Mouse (Mus musculus): ENCODE measurements around the gene Rcc2. TPM values are rescaled to one million over a fixed set of nuclear protein-coding genes. Genes with fewer than 3 reads are reported as not detected.

The Rcc2 gene
- total RNA-seq, 2 experiments from 2014 or later, result 89.8 to 94.3 TPM

- no peak for DNase-seq (ENCODE audit: low spot score in 2 of 2)
Measured at GRCm38 (mm10) chr4:140684141-140684871, 16.0 kb upstream of the Rcc2 start.

DNA sequence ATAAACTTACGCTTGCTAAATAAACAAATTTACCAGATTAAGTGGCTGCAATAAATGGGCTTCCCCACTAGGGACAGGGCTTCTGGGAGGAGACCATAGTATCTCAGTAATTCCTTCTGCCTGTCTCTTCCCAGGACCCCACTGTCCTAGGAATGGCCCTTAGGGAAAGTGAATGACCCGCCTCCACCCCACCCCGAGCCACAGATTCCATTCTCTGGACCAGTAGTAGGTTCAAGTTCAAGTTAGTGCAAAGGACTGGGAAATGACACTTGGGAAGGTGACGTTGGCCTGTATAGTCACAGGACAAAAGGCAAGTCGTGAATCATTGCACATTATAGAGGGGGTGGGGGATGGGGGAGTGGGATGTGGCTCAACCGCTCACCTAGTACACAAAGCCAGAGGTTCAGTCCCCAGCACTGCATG, 15.4 kb upstream of the Rcc2 start:
- no peak for DNase-seq (ENCODE audit: low spot score in 2 of 2)

DNA sequence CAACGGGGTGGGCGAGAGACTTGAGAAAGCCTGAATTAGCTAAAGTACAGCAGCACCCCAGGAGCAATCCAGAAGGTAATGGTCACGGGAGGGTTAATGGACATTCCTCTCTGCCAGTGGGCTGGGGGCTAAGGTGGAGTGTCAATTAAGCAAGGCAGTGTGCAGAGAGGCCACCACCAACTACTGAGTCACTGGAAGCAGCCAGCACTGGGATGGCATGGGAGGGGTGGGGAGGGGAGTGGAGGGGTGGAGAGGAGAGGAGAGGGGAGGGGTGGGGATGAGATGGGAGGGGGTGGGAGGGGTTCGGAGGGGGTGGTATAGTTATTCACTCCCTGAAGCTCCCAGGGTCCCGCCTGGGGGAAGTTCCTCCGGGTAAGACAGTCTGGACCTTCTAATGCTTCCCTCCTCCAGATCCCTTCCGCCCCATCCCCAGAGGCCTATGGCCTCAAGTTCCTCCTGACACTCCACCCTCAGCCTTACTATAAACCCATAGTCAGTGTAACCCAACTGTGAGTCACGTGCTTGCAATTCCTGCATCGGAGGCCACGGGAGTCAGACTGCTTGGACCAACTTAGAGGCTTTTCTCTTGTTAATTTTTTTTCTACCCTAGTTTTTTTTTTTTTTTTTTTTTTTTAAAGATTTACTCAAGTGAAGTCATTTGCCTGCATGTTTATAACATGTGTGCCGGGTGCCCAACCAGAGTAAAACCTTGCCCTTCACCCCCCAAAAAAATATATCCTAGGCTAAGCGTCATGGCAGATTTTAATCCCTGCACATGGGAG, 12.1 kb upstream of the Rcc2 start:
- DNase-seq (ENCODE audit: low spot score in 2 of 2), result no peak

GRCm38 (mm10) chr4:140688826-140689425, 11.4 kb upstream of the Rcc2 start:
- DNase-seq (ENCODE audit: low spot score in 2 of 2), result no peak

DNA sequence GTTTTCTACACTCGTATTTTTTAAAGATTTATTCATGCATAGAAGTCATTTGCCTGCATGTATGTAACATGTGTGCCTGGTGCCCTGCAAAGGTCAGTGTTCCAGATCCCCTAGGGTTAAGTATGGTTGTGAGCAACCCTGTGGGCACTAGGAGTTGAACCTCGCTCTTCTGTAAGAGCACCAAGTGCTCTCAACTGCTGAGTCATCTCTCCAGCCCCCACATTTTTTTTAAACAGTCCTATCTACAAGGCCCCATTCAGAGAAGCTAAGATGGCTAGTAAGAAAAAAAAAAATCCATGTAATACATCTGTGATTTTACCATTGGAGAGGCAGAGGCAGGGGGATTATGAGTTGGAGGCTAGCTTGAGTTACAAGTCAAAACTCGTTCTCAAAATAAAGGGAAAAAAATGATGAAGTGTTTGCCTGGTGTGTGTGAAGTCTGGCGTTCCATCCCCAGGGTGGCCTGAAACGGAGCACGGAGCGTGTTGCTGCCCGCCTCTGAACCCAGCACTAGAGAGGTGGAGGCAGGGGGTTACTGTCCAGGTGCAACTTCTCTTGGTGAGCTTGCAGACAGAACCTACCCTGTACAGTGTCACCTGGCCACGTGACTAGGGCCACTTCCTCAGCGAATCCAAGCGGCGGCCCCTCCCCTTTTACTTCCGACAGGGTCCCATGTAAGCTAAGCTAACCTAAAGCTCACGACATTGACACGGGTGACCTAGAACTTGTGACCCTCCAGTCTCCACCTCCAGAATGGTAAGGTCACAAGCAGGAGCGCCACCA, 10.3 kb upstream of the Rcc2 start:
- no peak for DNase-seq (ENCODE audit: low spot score in 2 of 2)

GRCm38 (mm10) chr4:140691481-140691880, 8.9 kb upstream of the Rcc2 start:
- no peak for DNase-seq (ENCODE audit: low spot score in 2 of 2)

GRCm38 (mm10) chr4:140693513-140693912, 6.8 kb upstream of the Rcc2 start:
- no peak for DNase-seq (ENCODE audit: low spot score in 2 of 2)

DNA sequence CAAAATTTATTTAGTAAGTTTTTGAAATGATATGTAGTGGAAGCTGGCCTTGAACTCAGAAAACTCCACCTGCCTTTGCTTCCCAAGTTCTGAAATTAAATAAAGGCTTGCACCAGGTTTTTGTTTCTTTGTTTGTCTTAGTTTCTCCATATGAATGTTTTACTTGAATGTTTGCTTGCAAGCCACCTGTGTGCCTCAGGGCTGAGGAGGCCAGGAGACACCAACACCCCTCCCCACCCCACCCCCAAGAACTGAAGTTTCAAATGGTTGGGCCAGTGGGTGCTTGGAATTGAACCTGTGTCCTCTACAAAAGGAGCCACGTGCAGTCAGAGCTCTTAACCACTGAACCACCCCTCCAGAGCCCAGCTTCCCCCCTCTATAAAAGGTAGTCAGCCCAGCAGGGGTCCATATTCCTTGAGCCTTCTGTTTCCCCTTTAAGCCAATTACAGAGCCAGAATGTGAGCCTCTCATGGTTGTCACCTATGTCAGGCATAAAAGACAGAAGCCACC, 5.7 kb upstream of the Rcc2 start:
- no peak for DNase-seq (ENCODE audit: low spot score in 2 of 2)

GRCm38 (mm10) chr4:140695146-140695545, 5.2 kb upstream of the Rcc2 start:
- DNase-seq (ENCODE audit: low spot score in 2 of 2), result no peak

- DNase-seq (ENCODE audit: low spot score in 2 of 2), result no peak
Measured at GRCm38 (mm10) chr4:140695675-140696585, 4.4 kb upstream of the Rcc2 start.

- peak; percentile 63 to 70 for DNase-seq (ENCODE audit: low spot score in 2 of 2)
Measured at GRCm38 (mm10) chr4:140699441-140700127, 757 bp upstream of the Rcc2 start.

DNA sequence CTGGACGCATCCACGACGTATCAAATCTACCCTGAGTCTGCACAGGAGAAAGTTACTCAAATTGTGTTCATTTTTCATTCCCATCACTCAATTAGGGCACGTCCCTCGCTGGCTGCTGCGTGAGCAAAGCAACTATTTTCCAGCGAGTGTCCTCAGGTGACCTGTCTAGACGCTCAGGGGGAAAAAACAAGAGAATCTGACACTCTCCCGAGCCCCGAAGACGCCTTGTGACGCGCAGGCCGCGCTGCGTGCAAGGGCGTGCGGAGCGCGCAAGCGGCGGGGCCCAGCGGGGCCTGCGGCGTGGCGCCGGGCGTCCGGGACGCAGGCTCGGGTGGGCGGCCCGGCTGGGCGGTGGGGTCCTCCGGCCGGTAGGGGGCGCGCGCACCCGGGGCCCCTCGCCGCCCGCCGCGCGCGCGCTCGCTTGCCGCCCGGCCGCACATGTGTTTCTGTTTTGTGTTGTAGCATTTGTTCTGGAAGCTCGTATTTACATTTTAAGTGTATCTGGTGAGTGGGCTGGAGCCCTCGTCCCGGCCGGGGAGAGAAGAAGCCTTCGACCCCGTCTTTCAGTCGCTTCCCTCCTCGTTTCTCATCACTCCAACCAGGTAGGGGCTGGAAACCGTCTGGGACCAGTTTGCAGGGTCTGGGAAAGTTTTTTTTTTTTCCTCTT, 841 bp downstream of the Rcc2 start:
- DNase-seq (ENCODE audit: low spot score in 2 of 2), result peak; percentile 66 to 85

DNA sequence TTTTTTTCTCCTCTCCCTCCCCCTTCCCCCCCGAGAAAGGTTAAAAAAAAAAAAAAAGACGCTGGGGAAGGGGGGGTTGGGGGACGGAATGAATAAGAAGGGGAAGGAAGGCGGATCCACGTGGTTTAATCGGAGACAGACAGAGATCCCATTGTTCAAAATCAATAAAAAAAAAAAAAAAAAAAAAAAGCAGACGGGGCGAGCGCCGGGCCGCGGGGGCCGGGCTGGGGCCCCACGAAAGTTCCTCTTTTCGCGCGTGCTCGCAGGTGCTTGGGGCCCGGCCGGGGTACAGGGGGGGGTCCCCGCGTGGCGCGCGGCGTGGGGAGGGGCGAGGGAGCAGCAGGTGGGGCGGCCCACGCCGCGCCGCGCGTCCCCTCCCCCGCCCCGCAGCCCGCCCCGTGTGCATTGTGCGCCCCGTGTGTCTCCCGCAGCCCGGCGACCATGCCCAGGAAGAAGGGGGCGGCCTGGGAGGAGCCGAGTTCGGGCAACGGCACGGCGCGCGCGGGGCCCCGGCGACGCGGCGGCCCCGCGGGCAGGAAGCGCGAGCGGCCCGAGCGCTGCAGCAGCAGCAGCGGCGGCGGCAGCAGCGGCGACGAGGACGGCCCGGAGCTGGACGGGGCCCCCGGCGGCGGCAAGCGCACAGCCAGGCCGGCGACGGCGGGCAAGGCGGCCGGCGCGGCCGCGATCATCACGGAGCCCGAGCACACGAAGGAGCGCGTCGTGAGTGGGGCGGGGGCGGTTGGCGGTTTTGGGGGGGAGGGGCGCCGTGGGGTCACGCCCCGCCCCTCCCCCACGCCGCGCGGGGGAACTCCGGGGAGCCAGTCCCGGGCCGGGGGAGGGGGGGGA, 1.6 kb downstream of the Rcc2 start:
- no peak for DNase-seq (ENCODE audit: low spot score in 2 of 2)

DNA sequence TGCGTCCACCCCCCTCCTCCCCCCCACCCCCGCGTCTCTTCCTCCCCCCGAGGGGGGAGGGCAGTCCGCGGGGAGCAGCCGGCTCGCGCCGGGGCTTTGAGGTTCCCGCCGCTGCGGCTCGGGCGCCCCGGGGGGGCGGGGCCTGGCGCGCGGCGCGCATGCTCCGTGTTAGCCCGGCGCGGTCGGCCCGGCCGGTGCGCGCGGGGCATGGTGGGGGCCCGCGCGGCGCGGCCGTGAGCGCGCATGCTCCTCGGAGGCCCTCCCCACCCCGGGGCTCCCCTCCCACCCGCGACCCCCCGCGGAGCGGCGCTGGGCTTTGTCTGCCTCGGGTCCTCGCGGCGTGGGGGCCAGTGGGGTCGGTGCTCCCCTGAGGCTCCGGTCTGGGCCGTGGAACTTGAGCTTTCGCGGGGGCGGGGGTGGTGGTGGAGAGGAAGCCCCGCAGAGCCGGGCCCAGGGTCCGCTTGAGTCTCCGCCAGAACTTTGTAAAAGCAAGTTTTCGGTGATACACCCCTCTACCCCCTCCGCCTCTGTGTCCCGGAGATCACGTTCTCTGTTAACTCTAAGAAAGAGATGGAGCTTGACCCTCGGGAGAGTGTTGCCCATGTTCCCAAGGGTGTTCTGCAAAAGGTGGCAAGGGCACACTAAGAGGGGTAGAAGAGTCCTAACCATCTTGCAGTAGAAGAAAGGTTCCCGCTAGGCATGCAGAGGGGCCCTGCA, 2.4 kb downstream of the Rcc2 start:
- peak; percentile 74 to 82 for DNase-seq (ENCODE audit: low spot score in 2 of 2)

GRCm38 (mm10) chr4:140703636-140704035, 3.3 kb downstream of the Rcc2 start:
- DNase-seq (ENCODE audit: low spot score in 2 of 2), result no peak

GRCm38 (mm10) chr4:140704166-140704565, 3.8 kb downstream of the Rcc2 start:
- no peak for DNase-seq (ENCODE audit: low spot score in 2 of 2)

- DNase-seq (ENCODE audit: low spot score in 2 of 2), result no peak
Measured at GRCm38 (mm10) chr4:140707615-140708014, 7.3 kb downstream of the Rcc2 start.
